Comparison of ENCODE assay signal across 8 mouse cellular contexts in genomic region chr4:128688976-128689375, GRCm38 (mm10). TPM values are rescaled to one million over a fixed set of nuclear protein-coding genes. Genes with fewer than 3 reads are reported as not detected.
DNase-seq lines count a peak whose midpoint lies in the region; ATAC-seq and TF ChIP-seq lines count a peak whose summit lies in the region.

No protein-coding gene starts in this region.

- WGBS in heart, embryonic 15.5 days = 62% methylated on average over 9 of the region's 9 CpGs
- WGBS in heart, embryonic 11.5 days (ENCODE audit: insufficient replicate concordance) = 69% methylated on average over 9 of the region's 9 CpGs
- WGBS in forebrain, postnatal 0 days = 47% methylated on average over 9 of the region's 9 CpGs

- H3K4me2 ChIP-seq in heart, embryonic 15.5 days = no peak overlapping the region
- H3K4me2 ChIP-seq in heart, embryonic 11.5 days = no peak overlapping the region
- H3K4me2 ChIP-seq in forebrain, postnatal 0 days (ENCODE audit: low read depth) = peak overlapping the region; percentile 53

- H3K4me1 ChIP-seq in heart, embryonic 15.5 days (replicated peaks) = peaks cover 4% of the 10 kb centered on the region; the same call in 1 of the 2 replicates
- peaks cover 5% of the 10 kb centered on the region for H3K4me1 ChIP-seq in heart, embryonic 11.5 days (ENCODE audit: control insufficient read depth, insufficient read depth, low read length)
- H3K4me1 ChIP-seq in forebrain, postnatal 0 days (ENCODE audit: insufficient read depth) = peaks cover 22% of the 10 kb centered on the region

- no peaks in the 10 kb centered on the region for H3K36me3 ChIP-seq in heart, embryonic 15.5 days
- H3K36me3 ChIP-seq in heart, embryonic 11.5 days (ENCODE audit: control insufficient read depth, insufficient read depth, low read length) = no peaks in the 10 kb centered on the region
- no peaks in the 10 kb centered on the region for H3K36me3 ChIP-seq in forebrain, postnatal 0 days (ENCODE audit: insufficient read depth)

- H3K9me3 ChIP-seq in heart, embryonic 15.5 days (replicated peaks) = no peaks in the 10 kb centered on the region
- H3K9me3 ChIP-seq in heart, embryonic 11.5 days (replicated peaks; ENCODE audit: control insufficient read depth, low read length) = no peaks in the 10 kb centered on the region
- H3K9me3 ChIP-seq in forebrain, postnatal 0 days (ENCODE audit: low read length) = no peaks in the 10 kb centered on the region

- H3K4me3 ChIP-seq in heart, embryonic 15.5 days = no peak overlapping the region
- H3K4me3 ChIP-seq in heart, embryonic 11.5 days (ENCODE audit: low read depth, low read length) = no peak overlapping the region
- H3K4me3 ChIP-seq in forebrain, postnatal 0 days (ENCODE audit: low read depth, low read length) = peak overlapping the region; percentile 28

- H3K9ac ChIP-seq in heart, embryonic 15.5 days = no peak overlapping the region
- H3K9ac ChIP-seq in heart, embryonic 11.5 days (ENCODE audit: low read depth, low read length) = no peak overlapping the region
- H3K9ac ChIP-seq in forebrain, postnatal 0 days = peak overlapping the region; percentile 45

- no peak overlapping the region for H3K27ac ChIP-seq in heart, embryonic 15.5 days
- H3K27ac ChIP-seq in heart, embryonic 11.5 days (ENCODE audit: low read depth, low read length) = no peak overlapping the region
- peak overlapping the region; percentile 71 for H3K27ac ChIP-seq in forebrain, postnatal 0 days (ENCODE audit: low read depth, low read length)

- peak; percentile 71 for DNase-seq in forebrain, postnatal 0 days
- peak; percentile 64 to 80 for DNase-seq in left cerebral cortex, adult 9 months (ENCODE audit: low spot score in 2 of 2)
- DNase-seq in right cerebral cortex, adult 2 months (ENCODE audit: low spot score in 2 of 2) = peak; percentile 70 to 72
- no peak for DNase-seq in ovary, postnatal 14 days (ENCODE audit: low spot score)
- no peak for DNase-seq in cerebellum, adult 11 months
- DNase-seq in heart, adult 18-20 months = no peak

- 0 out of 2 replicates have a peak, but pooled peaks have one; percentile 23 for ATAC-seq in heart, embryonic 15.5 days (replicated peaks; ENCODE audit: insufficient number of reproducible peaks, insufficient read depth, low FRiP score, low read depth)
- ATAC-seq in heart, embryonic 11.5 days (replicated peaks; ENCODE audit: insufficient number of reproducible peaks, low FRiP score, low TSS enrichment) = no peak
- peak; percentile 87 for ATAC-seq in forebrain, postnatal 0 days

- H3K27me3 ChIP-seq in heart, embryonic 15.5 days = peaks cover 8% of the 10 kb centered on the region; the same call in 1 of the 2 replicates
- H3K27me3 ChIP-seq in heart, embryonic 11.5 days (ENCODE audit: control insufficient read depth, insufficient read depth, low read length) = no peaks in the 10 kb centered on the region
- H3K27me3 ChIP-seq in forebrain, postnatal 0 days (ENCODE audit: insufficient read depth, low read length) = no peaks in the 10 kb centered on the region

- TF ChIP-seq CTCF in forebrain, postnatal 0 days (IDR thresholded peaks at IDR 0.05; ENCODE audit: low read depth) = no peak

RNA-seq across cellular contexts. Expression of gene Phc2, which starts 34.5 kb away (rescaled TPM):
- polyA plus RNA-seq in heart, embryonic 15.5 days (2015; fragmentation: Nextera tagmentation; extraction: Ambion mirVana) = 28.5 and 40.2 TPM in 2 replicates
- polyA plus RNA-seq in heart, embryonic 11.5 days (2014; fragmentation: Nextera tagmentation; extraction: Ambion mirVana) = 30.8 and 31.7 TPM in 2 replicates
- total RNA-seq in forebrain, postnatal 0 days (2014; rRNA removed) = 78.3 and 93.2 TPM in 2 replicates
- 52.4 and 56.3 TPM in 2 replicates for polyA plus RNA-seq in forebrain, postnatal 0 days (2015; fragmentation: Nextera tagmentation; extraction: Ambion mirVana)
- 10 to 100 TPM; 39.5 to 45.3 TPM for total RNA-seq in heart, adult 18-20 months (2021)

Comparison
In these comparisons a context has a peak if more than half of its experiments do, and no peak if none do; other contexts are left out.
1. DNase-seq: peak in forebrain, postnatal 0 days (single experiment), left cerebral cortex, adult 9 months (2 of 2) and right cerebral cortex, adult 2 months (2 of 2); none in ovary, postnatal 14 days (single experiment), cerebellum, adult 11 months (single experiment) and heart, adult 18-20 months (0 of 2).